Comparison of ENCODE assay signal across 11 mouse cellular contexts in genomic region chr1:171171138-171171537, GRCm38 (mm10). TPM values are rescaled to one million over a fixed set of nuclear protein-coding genes. Genes with fewer than 3 reads are reported as not detected.
A peak's percentile ranks its signal among the peaks of the same experiment; 100 is the strongest.
DNase-seq lines count a peak whose midpoint lies in the region; ATAC-seq and TF ChIP-seq lines count a peak whose summit lies in the region.
"Had no signal": no experiment of that assay in that cellular context is flagged by ENCODE, and none has a peak within 500 bp of the region (broad histone marks: within the 10 kb centered on the region; RNA-seq: fewer than 3 reads in every experiment).

No protein-coding gene starts in this region.

- intact Hi-C loops in heart, adult 2 months (cut with DNase I), result no loop called here

- no peak overlapping the region for H3K9ac ChIP-seq in heart, adult 2 months (ENCODE audit: low read depth, low read length)
- no peak overlapping the region for H3K9ac ChIP-seq in liver, postnatal 0 days (replicated peaks)
- H3K9ac ChIP-seq: forebrain, embryonic 13.5 days had no signal

- H3K27me3 ChIP-seq in heart, adult 2 months (ENCODE audit: control insufficient read depth, insufficient read depth, low read length), result no peaks in the 10 kb centered on the region
- no peaks in the 10 kb centered on the region for H3K27me3 ChIP-seq in liver, postnatal 0 days (ENCODE audit: insufficient read depth, low read length)
- H3K27me3 ChIP-seq: forebrain, embryonic 13.5 days had no signal

- peak overlapping the region; percentile 56; the same call in 1 of the 2 replicates for H3K27ac ChIP-seq in layer of hippocampus, adult 2 months
- peak overlapping the region; percentile 81 for H3K27ac ChIP-seq in heart, adult 2 months
- H3K27ac ChIP-seq in liver, postnatal 0 days (ENCODE audit: low read depth), result no peak overlapping the region
- H3K27ac ChIP-seq: forebrain, embryonic 13.5 days had no signal

- peaks cover 8% of the 10 kb centered on the region for H3K4me1 ChIP-seq in heart, adult 2 months (ENCODE audit: control insufficient read depth, insufficient read depth, low read length)
- H3K4me1 ChIP-seq in liver, postnatal 0 days (ENCODE audit: insufficient read depth), result no peaks in the 10 kb centered on the region
- H3K4me1 ChIP-seq: forebrain, embryonic 13.5 days had no signal

- H3K4me3 ChIP-seq in layer of hippocampus, adult 2 months, result no peak overlapping the region
- no peak overlapping the region for H3K4me3 ChIP-seq in heart, adult 2 months
- H3K4me3 ChIP-seq in liver, postnatal 0 days (ENCODE audit: low read depth, low read length), result no peak overlapping the region
- H3K4me3 ChIP-seq: forebrain, embryonic 13.5 days had no signal

- no peak overlapping the region for H3K4me2 ChIP-seq in liver, postnatal 0 days (ENCODE audit: low read depth, low read length)
- H3K4me2 ChIP-seq: forebrain, embryonic 13.5 days had no signal

- TF ChIP-seq POLR2A in heart, adult 2 months (IDR thresholded peaks at IDR 0.05; ENCODE audit: insufficient read depth, low read depth, low read length), result peak; percentile 60; the same call in 1 of the 2 replicates

- TF ChIP-seq CTCF in layer of hippocampus, adult 2 months (conservative IDR thresholded peaks at IDR 0.05), result no peak
- no peak for TF ChIP-seq CTCF in heart, adult 2 months (IDR thresholded peaks at IDR 0.05)
- TF ChIP-seq CTCF in liver, postnatal 0 days (IDR thresholded peaks at IDR 0.05; ENCODE audit: low read depth), result no peak

- peaks cover 17% of the 10 kb centered on the region for H3K36me3 ChIP-seq in heart, adult 2 months (ENCODE audit: control insufficient read depth, insufficient read depth, low read length)
- no peaks in the 10 kb centered on the region for H3K36me3 ChIP-seq in liver, postnatal 0 days (replicated peaks; ENCODE audit: insufficient read depth, low read length)

- WGBS in heart, adult 2 months, result 12% methylated on average over 3 of the region's 3 CpGs
- 27% methylated on average over 3 of the region's 3 CpGs for WGBS in liver, postnatal 0 days (ENCODE audit: insufficient replicate concordance)

- H3K9me3 ChIP-seq in liver, postnatal 0 days (ENCODE audit: low read length), result no peaks in the 10 kb centered on the region
- H3K9me3 ChIP-seq: forebrain, embryonic 13.5 days had no signal

- no peak for TF ChIP-seq EP300 in heart, adult 2 months (IDR thresholded peaks at IDR 0.05; ENCODE audit: insufficient read depth, low read depth, low read length)
- no peak for TF ChIP-seq EP300 in liver, postnatal 0 days (IDR thresholded peaks at IDR 0.05; ENCODE audit: low read depth)

- DNase-seq in layer of hippocampus, adult 2 months (ENCODE audit: low spot score in 2 of 2), result no peak
- DNase-seq in layer of hippocampus, postnatal 25 days (ENCODE audit: extremely low spot score in 1 of 2, low spot score in 1 of 2), result no peak
- DNase-seq in brain, adult 2 months (ENCODE audit: low read depth, low spot score), result peak; percentile 65
- DNase-seq in heart, adult 2 months, result no peak
- DNase-seq in liver, postnatal 0 days, result no peak
- no peak for DNase-seq in cerebellum, postnatal 25 days
- DNase-seq: adrenal gland, adult 2 months; cerebellum, postnatal 36 days had no signal

- no peaks in the 10 kb centered on the region for H3K79me2 ChIP-seq in heart, adult 2 months (replicated peaks; ENCODE audit: control insufficient read depth, insufficient read depth, low read length)

- ATAC-seq in liver, postnatal 0 days, result peak; percentile 27; the same call in 1 of the 2 replicates
- no peak for ATAC-seq in cerebellum, adult (ENCODE audit: insufficient number of reproducible peaks, low FRiP score, low TSS enrichment)
- ATAC-seq: forebrain, embryonic 13.5 days had no signal

RNA-seq across cellular contexts. Expression of gene Mpz, which starts 20.6 kb away (rescaled TPM):
- not detected for total RNA-seq in layer of hippocampus, adult 2 months (2021)
- not detected for total RNA-seq in layer of hippocampus, postnatal 25 days (2021)
- total RNA-seq in heart, adult 2 months (2021), result under 1 TPM in 1 of 2 experiments, not detected in 1; 0.39 TPM
- 3.2 and 8.0 TPM in 2 replicates for polyA plus RNA-seq in heart, adult 2 months (2012; rRNA removed)
- polyA plus RNA-seq in liver, postnatal 0 days (2015; fragmentation: Nextera tagmentation; extraction: Ambion mirVana), result 0.05 and 0.12 TPM in 2 replicates
- total RNA-seq: megakaryocyte-erythroid progenitor cell, adult 5-6 weeks had no signal

RNA-seq across cellular contexts. Expression of gene Sdhc, which starts 20.7 kb away (rescaled TPM):
- total RNA-seq in layer of hippocampus, adult 2 months (2021), result 100 to 1,000 TPM; 185 to 201 TPM
- 100 to 1,000 TPM; 204 to 220 TPM for total RNA-seq in layer of hippocampus, postnatal 25 days (2021)
- 1,000 to 10,000 TPM; 1,087 to 1,288 TPM for total RNA-seq in heart, adult 2 months (2021)
- polyA plus RNA-seq in heart, adult 2 months (2012; rRNA removed), result 1,025 and 1,670 TPM in 2 replicates
- polyA plus RNA-seq in liver, postnatal 0 days (2015; fragmentation: Nextera tagmentation; extraction: Ambion mirVana), result 207 and 212 TPM in 2 replicates

RNA-seq across cellular contexts. Expression of gene Pcp4l1, which starts 24.9 kb away (rescaled TPM):
- 10 to 100 TPM; 40.4 to 40.9 TPM for total RNA-seq in layer of hippocampus, adult 2 months (2021)
- 10 to 100 TPM; 42.1 to 43.6 TPM for total RNA-seq in layer of hippocampus, postnatal 25 days (2021)
- total RNA-seq in heart, adult 2 months (2021), result 100 to 1,000 TPM; 255 to 283 TPM
- polyA plus RNA-seq in heart, adult 2 months (2012; rRNA removed), result 165 and 190 TPM in 2 replicates
- polyA plus RNA-seq in liver, postnatal 0 days (2015; fragmentation: Nextera tagmentation; extraction: Ambion mirVana), result 6.7 and 8.2 TPM in 2 replicates

RNA-seq across cellular contexts. Expression of gene Nr1i3, which starts 42.6 kb away (rescaled TPM):
- total RNA-seq in layer of hippocampus, adult 2 months (2021), result under 1 TPM in 1 of 2 experiments, not detected in 1; 0.15 TPM
- total RNA-seq in layer of hippocampus, postnatal 25 days (2021), result under 1 TPM; 0.12 to 0.15 TPM
- total RNA-seq in heart, adult 2 months (2021), result not detected
- polyA plus RNA-seq in heart, adult 2 months (2012; rRNA removed), result 0.12 TPM in 1 of 2 replicates, not detected in the other
- 49.6 and 53.1 TPM in 2 replicates for polyA plus RNA-seq in liver, postnatal 0 days (2015; fragmentation: Nextera tagmentation; extraction: Ambion mirVana)
- polyA plus RNA-seq: adrenal gland, adult 2 months had no signal

RNA-seq across cellular contexts. Expression of gene Tomm40l, which starts 51.2 kb away (rescaled TPM):
- total RNA-seq in layer of hippocampus, adult 2 months (2021), result 10 to 100 TPM; 70.8 to 76.7 TPM
- total RNA-seq in layer of hippocampus, postnatal 25 days (2021), result 10 to 100 TPM; 81.4 to 85.9 TPM
- total RNA-seq in heart, adult 2 months (2021), result 10 to 100 TPM; 79.8 to 81.6 TPM
- polyA plus RNA-seq in heart, adult 2 months (2012; rRNA removed), result 63.9 and 83.2 TPM in 2 replicates
- 5.7 and 6.6 TPM in 2 replicates for polyA plus RNA-seq in liver, postnatal 0 days (2015; fragmentation: Nextera tagmentation; extraction: Ambion mirVana)

Comparison
In these comparisons a context has a peak if more than half of its experiments do, and no peak if none do; other contexts are left out.
1. RNA of gene Sdhc, which starts 20.7 kb away (total RNA-seq): 1,087 to 1,288 TPM in heart, adult 2 months; 204 to 220 TPM in layer of hippocampus, postnatal 25 days and 185 to 201 TPM in layer of hippocampus, adult 2 months; every median in the first group is over 4 times any median in the second.
2. RNA of gene Pcp4l1, which starts 24.9 kb away (total RNA-seq): 255 to 283 TPM in heart, adult 2 months; 42.1 to 43.6 TPM in layer of hippocampus, postnatal 25 days and 40.4 to 40.9 TPM in layer of hippocampus, adult 2 months; every median in the first group is over 4 times any median in the second.